Comparison of ENCODE assay signal across 14 mouse cellular contexts in the genomic region with DNA sequence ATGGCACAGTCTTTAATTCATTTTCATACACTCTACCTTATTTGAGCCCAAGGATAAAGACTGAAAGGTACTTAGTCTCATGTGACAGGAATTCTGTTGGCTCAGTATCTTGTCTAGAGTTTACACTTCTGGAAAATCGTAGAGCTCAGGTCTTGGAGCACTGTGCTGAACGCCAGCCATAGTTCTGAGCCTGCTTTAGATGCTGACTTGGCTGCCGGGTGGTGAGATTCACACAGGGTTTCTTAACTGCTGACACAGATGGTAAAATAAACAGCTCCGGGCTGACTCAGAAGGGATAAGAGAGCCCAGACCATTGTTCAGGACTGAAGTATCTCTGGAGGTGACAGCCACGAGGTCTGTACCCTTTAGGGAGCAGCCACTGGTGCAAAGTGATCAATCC.
"Had no signal": no experiment of that assay in that cellular context is flagged by ENCODE, and none has a peak within 500 bp of the region (broad histone marks: within the 10 kb centered on the region; RNA-seq: fewer than 3 reads in every experiment).

No protein-coding gene starts in this region.

- ATAC-seq: midbrain, embryonic 15.5 days had no signal

- H3K36me3 ChIP-seq: kidney, embryonic 15.5 days; limb, embryonic 13.5 days; midbrain, embryonic 15.5 days; neural tube, embryonic 13.5 days had no signal

- H3K4me3 ChIP-seq: kidney, embryonic 15.5 days; limb, embryonic 13.5 days; midbrain, embryonic 15.5 days; neural tube, embryonic 13.5 days had no signal

- H3K4me1 ChIP-seq: midbrain, embryonic 15.5 days; neural tube, embryonic 13.5 days had no signal

- H3K27ac ChIP-seq: kidney, embryonic 15.5 days; limb, embryonic 13.5 days; liver, embryonic 14.5 days; midbrain, embryonic 15.5 days; neural tube, embryonic 13.5 days had no signal

- H3K9me3 ChIP-seq: kidney, embryonic 15.5 days; limb, embryonic 13.5 days; midbrain, embryonic 15.5 days; neural tube, embryonic 13.5 days had no signal

- H3K4me2 ChIP-seq: kidney, embryonic 15.5 days; limb, embryonic 13.5 days; midbrain, embryonic 15.5 days; neural tube, embryonic 13.5 days had no signal

- DNase-seq: kidney, adult 2 months; kidney, postnatal 14 days; left cerebral cortex, postnatal 4 days; lung, adult 18-20 months; lung, postnatal 36 days; right cerebral cortex, postnatal 25 days; spleen, adult 18-20 months; thymus, adult 18-20 months; thymus, postnatal 14 days had no signal

- H3K9ac ChIP-seq: kidney, embryonic 15.5 days; limb, embryonic 13.5 days; liver, embryonic 14.5 days; midbrain, embryonic 15.5 days; neural tube, embryonic 13.5 days had no signal

- H3K27me3 ChIP-seq: kidney, embryonic 15.5 days; limb, embryonic 13.5 days; midbrain, embryonic 15.5 days; neural tube, embryonic 13.5 days had no signal
